Mouse (Mus musculus) testis, postnatal 14 days (tissue): ENCODE results near the gene Tex37.

Experiments
- DNase-seq: peaks from one replicate; pipeline ENCODE4 v3.0.0; 2021; ENCODE audit warnings: low spot score

The Tex37 gene

GRCm38 (mm10) chr6:70918827-70919226 lies at the start of gene Tex37:
TSS of gene Tex37 (minus strand) at chr6:70918927.
- DNase-seq: no peak

DNA sequence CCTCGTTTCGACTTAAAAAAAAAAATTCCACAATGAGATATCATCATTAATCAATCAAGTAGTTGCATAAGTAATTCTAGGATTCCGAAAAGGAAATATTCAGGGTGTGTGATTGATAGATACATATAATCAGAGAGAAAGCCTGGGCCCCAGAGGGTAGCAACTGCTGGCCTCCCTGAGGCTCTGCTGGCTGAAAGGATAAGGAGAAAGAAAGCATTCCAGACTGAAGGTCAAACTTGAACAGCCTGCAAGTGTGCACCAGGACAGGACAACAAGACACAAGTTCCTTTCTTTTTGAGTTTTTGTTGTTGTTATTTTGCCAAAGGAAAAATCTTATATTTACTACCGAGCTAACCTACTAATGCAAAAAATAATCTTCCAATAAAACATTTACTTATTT lies 49.6 kb upstream of the Tex37 start:
- DNase-seq: no peak

DNA sequence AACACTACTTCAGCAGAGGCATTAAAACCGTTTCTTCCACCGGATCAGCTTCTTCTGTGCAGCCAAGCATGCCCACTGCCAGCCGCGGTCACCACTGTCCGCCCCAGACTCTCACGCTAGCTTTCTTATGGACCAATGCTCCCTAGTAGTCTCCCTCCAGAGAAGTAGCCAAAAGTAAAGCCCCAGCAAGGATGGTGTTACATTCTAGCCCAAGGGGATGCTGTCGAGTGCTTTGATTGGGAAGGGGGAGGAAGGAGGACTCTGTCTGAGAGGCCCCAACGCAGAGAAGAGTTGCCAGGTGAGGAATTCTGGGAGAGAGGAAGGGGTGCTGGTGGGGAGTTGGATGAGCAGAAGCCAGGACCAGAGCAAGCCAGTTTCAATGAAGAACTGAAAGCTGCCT lies 48.7 kb upstream of the Tex37 start:
- DNase-seq: peak; percentile 37

DNA sequence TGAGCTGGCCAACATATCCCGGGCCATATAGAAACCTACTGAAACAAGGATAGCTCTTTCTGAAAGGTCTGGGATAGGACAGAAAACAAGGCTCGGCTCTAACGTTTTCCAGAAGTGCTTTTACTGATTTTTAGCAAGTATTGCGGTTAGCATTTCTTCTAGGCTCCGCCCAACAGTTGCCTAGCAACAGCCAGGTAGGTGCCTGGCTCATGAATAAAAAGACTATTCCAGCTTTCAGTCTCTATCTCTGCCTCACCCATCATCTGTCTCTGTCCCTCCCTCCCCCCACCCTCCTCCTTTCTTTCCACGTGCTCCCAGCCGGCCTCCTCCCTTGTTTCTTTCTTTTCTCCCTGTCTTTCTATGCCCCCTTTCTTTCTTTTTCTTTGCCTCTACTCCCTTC lies 47.0 kb upstream of the Tex37 start:
- DNase-seq: no peak

DNA sequence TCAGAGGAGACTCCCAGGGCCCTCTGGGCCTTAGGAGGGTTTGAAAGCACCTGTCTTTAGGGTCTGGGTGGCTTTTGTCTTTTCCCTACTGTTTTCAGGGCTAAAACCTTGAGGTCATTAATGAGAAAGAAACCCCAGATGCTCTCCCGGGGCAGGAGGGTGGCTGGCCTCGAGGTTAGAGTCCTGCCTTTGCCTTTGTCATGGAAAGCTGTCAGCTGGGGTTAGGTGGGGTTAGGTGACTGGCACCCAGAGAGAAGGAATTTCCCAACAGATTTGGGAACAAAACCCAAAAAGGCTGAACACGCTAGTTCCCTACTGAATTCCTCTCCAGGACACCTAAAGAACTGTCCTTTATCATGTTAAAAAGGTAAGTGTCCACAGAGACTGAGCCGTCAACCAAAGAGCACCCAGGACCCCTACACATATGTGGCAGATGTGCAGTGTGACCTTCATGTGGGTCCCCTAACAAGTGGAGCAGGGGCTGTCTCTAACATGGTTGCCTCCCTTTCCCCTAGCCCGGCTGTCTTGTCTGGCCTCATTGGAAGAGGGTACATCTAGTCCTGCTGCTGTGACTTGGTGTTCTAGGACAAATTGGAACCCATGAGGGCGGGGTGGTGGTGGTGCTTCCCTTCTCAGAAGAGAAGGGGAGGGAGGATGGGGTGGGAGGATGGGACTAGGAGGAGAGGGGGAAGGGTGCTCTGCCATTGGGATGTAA lies 45.5 kb upstream of the Tex37 start:
- no peak for DNase-seq

- DNase-seq: no peak
Measured at GRCm38 (mm10) chr6:70957341-70957940, 38.7 kb upstream of the Tex37 start.

DNA sequence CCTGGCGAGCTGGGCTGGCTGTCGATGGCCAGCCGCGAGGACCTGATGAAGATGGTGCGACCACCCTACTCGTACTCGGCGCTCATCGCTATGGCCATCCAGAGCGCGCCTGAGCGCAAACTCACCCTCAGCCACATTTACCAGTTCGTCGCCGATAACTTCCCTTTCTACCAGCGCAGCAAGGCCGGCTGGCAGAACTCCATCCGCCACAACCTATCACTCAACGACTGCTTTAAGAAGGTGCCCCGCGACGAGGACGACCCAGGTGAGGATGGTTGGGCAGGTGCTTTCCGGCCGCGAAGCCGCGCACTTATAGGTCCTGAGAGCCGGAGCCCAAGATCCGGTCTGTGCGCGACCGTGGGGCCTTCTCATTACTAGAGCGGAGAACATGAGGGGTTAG lies 38.2 kb upstream of the Tex37 start:
- no peak for DNase-seq

DNA sequence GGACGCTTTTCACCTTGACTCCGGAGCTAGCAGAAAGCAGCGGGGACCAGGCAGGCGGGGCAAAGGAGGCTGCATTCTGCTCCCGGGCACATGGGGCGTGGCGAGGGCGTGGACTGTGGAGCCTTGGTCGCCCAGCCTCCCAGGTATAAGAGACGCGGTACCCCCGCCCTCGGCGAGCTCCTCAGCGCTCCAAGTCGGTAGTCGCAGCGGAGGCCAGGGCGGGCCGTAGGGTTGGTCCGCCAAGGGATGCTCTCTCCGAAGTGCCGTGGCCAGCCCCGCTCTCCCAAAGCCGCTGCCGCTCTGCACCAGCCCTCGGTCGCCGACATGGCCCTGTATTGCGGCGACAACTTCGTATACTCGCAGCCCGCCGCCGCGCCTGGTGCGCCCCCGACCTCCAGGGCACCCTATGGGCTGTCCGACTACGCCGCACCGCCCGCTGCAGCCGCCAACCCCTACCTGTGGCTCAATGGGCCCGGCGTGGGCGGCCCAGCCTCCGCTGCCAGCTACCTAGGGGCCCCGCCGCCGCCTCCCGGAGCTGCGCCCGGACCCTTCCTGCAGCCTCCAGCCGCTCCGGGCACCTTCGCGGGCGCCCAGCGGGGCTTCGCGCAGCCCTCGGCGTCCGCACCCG lies 37.7 kb upstream of the Tex37 start, which contains the start of gene Foxi3:
Foxi3 (plus strand) TSS at position 247 of the 628 bp plus-strand sequence.
- DNase-seq: peak; percentile 43

DNA sequence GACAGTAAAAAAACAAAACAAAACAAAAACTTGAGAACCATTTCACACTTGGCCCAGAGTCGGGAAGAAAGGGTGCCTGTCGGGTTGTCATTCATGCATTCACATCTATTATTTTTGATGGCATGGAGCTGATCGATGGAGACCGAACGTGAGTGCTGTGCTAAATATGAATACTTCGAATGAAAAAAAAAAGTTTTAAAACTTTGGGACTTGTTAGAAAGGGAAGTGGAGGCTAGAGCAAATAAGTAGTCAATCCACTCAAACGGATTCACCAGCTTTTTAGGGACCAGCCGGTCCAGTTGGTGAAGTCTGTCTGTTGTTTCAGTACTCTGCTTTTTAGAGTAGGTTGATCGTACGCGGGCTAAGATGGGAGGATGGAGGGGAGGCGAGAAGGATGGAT lies 37.1 kb upstream of the Tex37 start:
- DNase-seq: no peak

GRCm38 (mm10) chr6:70955291-70955800 lies 36.6 kb upstream of the Tex37 start:
- no peak for DNase-seq

- DNase-seq: no peak
Measured at GRCm38 (mm10) chr6:70954040-70954439, 35.3 kb upstream of the Tex37 start.

GRCm38 (mm10) chr6:70953274-70953673 lies 34.5 kb upstream of the Tex37 start:
- DNase-seq: no peak

GRCm38 (mm10) chr6:70931801-70932200 lies 13.1 kb upstream of the Tex37 start:
- DNase-seq: no peak

- peak; percentile 14 for DNase-seq
Measured at GRCm38 (mm10) chr6:70921274-70922074, 2.7 kb upstream of the Tex37 start.

GRCm38 (mm10) chr6:70912396-70912765 lies 6.3 kb downstream of the Tex37 start:
- no peak for DNase-seq

DNA sequence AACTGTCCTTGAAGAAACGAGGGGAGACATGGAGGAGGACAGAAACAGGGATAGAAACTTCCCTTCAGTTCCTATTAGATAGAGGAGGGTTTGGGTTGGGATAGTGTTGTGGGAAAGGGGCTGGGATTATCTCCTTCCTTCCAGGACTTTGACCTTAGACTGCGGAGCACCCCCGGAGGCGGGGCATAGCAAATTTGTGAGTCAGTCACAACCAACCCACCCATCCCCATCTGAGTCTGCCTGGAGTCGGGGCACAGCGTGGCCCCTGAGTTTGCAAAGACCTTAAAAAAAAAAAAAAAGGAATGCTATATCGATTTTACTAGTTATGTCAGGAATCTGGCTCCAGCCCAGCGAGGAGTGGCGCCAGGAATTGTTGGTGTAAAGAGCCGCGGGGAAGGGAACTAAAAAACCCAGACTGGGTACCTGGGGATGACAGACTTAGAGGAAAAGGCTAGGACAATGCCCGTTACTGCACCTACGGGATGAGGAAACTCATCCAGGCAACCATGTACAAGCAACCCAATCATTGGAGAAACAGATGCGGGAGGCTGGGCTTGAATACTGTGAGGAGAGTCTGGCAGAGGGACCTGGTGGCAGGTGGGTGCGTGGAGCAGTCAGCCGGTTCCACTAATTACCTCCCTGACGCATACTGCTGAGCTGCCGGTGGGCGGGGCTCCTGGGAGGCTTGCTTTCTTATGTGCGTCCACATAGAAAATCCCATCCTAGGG lies 6.9 kb downstream of the Tex37 start:
- DNase-seq: no peak

GRCm38 (mm10) chr6:70910285-70910684 lies 8.4 kb downstream of the Tex37 start:
- DNase-seq: no peak

GRCm38 (mm10) chr6:70909572-70909971 lies 9.2 kb downstream of the Tex37 start:
- no peak for DNase-seq

- DNase-seq: no peak
Measured at GRCm38 (mm10) chr6:70903689-70904088, 15.0 kb downstream of the Tex37 start.

DNA sequence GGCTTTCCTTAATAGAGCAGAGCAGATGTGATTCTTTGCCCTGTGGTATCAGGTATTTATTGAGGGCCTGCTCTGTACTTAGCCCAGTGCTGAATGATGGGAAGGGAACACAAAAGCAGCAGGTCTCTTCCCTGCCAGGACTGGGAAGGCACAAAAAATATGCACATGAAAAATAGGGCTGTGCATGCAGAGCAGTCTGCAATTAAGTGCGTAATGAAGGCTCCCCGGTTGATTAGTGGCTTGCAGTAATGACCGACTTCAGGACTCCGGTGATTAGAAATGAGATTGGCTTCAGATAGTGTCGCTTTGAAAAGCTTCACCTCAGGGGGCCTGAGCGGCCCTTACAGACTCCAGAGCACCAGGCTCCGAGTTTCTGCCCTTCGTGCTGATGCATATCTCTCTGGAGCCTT lies 19.1 kb downstream of the Tex37 start:
- DNase-seq: no peak

GRCm38 (mm10) chr6:70898166-70898565 lies 20.6 kb downstream of the Tex37 start:
- no peak for DNase-seq

DNA sequence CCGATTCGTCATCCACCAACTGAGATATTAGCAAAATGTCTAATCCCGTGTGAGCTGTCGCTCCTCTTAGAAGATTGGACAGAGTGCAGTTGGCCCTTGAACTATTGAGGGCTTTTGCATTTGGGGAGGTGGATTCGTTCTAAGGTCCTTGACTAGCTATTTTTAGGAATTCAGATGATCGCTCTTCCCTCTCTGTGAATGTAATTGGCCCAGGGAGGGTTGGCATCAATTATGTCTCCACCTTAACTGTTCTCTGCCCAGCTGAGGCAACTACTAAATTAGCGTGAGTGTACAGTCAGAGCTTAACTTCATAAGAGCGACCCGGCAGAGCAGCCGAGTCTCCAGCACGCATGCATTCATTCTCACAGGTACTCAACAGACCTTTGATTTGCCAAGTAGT lies 30.7 kb downstream of the Tex37 start:
- no peak for DNase-seq
